Mouse (Mus musculus): ENCODE data around the gene Polm.

DNA sequence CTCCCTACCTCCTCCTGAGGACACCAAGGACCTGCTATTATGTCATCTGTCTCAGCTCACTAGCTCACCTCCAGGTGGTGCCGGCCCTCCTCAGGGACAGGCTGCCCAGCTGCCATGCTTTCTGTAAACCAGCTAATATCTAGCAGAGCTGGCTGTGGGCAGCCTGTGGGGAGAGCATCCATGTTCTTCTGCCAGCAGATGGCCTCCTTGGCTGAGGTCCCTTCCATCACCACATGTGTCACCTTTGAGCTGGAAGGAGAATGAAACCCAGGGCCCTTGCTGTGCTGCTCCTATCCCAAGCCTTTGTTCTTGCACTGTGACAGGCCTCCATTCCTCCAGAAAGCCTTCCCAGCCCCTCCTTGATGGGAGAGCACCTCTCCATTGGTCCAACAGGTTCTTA is 1.7 kb downstream of the Polm start:
- TF ChIP-seq CTCF (IDR thresholded peaks at IDR 0.05; ENCODE audit: extremely low read depth, insufficient read depth, low read length) (peak; percentile 39), POLR2A (IDR thresholded peaks at IDR 0.05; ENCODE audit: extremely low read depth, insufficient read depth, low read length) (no peak)
